In the genomic region with DNA sequence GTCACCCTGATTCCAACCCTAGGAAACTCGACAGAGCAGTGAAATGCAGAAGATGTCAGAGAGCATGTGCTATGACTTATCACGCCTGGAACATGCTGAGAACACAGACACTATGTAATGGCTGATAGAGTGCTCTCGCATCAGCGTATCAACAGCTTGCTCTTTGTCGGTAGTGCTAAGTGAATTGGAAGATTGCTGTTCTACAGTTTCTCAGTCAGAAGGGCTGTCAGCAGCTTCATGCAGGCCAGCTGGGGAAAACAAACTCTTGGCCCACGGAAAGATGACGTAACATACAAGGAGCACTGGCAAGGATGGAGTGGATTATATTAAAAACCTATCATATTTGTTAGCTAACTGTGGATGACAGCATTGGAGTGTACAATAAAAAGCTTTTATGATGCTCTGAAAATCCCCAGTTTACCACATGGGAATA, we compare ENCODE assay signal across 8 mouse cellular contexts.
DNase-seq lines count a peak whose midpoint lies in the region; ATAC-seq and TF ChIP-seq lines count a peak whose summit lies in the region.

No protein-coding gene starts in this region.

- no peaks in the 10 kb centered on the region for H3K36me3 ChIP-seq in hindbrain, postnatal 0 days (ENCODE audit: insufficient read depth, low read length)
- no peaks in the 10 kb centered on the region for H3K36me3 ChIP-seq in lung, embryonic 15.5 days

- peak; percentile 1 for DNase-seq in cerebellum, adult 8-10 months
- DNase-seq in cerebellum, adult 9-11 months, result no peak
- DNase-seq in 3T3-L1 (ENCODE audit: low read depth, low spot score), result peak; percentile 9
- peak; percentile 56 to 68 for DNase-seq in frontal cortex, postnatal 36 days (ENCODE audit: low spot score in 2 of 2)
- DNase-seq in hindbrain, postnatal 0 days (ENCODE audit: low spot score), result peak; percentile 77
- DNase-seq in right cerebral cortex, postnatal 36 days (ENCODE audit: low spot score in 2 of 2), result peak; percentile 34 to 37
- no peak for DNase-seq in T-cell, adult 2 months (ENCODE audit: low spot score)

- 28% methylated on average over 7 of the region's 7 CpGs for whole genome bisulfite sequencing in hindbrain, postnatal 0 days
- WGBS in lung, embryonic 15.5 days, result 46% methylated on average over 7 of the region's 7 CpGs

- TF ChIP-seq CTCF in hindbrain, postnatal 0 days (IDR thresholded peaks at IDR 0.05; ENCODE audit: low read depth), result no peak

- H3K9ac ChIP-seq in hindbrain, postnatal 0 days (replicated peaks; ENCODE audit: low read length), result no peak overlapping the region
- no peak overlapping the region for H3K9ac ChIP-seq in lung, embryonic 15.5 days

- no peaks in the 10 kb centered on the region for H3K4me1 ChIP-seq in hindbrain, postnatal 0 days (ENCODE audit: insufficient read depth, low read length)
- H3K4me1 ChIP-seq in lung, embryonic 15.5 days, result peaks cover 11% of the 10 kb centered on the region

- H3K27ac ChIP-seq in hindbrain, postnatal 0 days, result peak overlapping the region; percentile 46; the same call in 1 of the 2 replicates
- H3K27ac ChIP-seq in lung, embryonic 15.5 days, result no peak overlapping the region

- no peaks in the 10 kb centered on the region for H3K9me3 ChIP-seq in hindbrain, postnatal 0 days (ENCODE audit: low read length)
- no peaks in the 10 kb centered on the region for H3K9me3 ChIP-seq in lung, embryonic 15.5 days

- peak; percentile 95 for ATAC-seq in hindbrain, postnatal 0 days
- peak; percentile 81; the same call in 1 of the 2 replicates for ATAC-seq in lung, embryonic 15.5 days (ENCODE audit: borderline replicate concordance, extremely low read depth, low FRiP score, low TSS enrichment)

- peak overlapping the region; percentile 48 for H3K4me2 ChIP-seq in hindbrain, postnatal 0 days (ENCODE audit: low read depth, low read length)
- H3K4me2 ChIP-seq in lung, embryonic 15.5 days, result peak overlapping the region; percentile 44

- peak overlapping the region; percentile 10 for H3K4me3 ChIP-seq in hindbrain, postnatal 0 days (ENCODE audit: low read length)
- H3K4me3 ChIP-seq in lung, embryonic 15.5 days, result peak overlapping the region; percentile 1; the same call in 1 of the 2 replicates

- no peaks in the 10 kb centered on the region for H3K27me3 ChIP-seq in hindbrain, postnatal 0 days (ENCODE audit: insufficient read depth, low read length)
- no peaks in the 10 kb centered on the region for H3K27me3 ChIP-seq in lung, embryonic 15.5 days

Comparison
In these comparisons a context has a peak if more than half of its experiments do, and no peak if none do; other contexts are left out.
1. DNase-seq: peak in cerebellum, adult 8-10 months (single experiment), 3T3-L1 (single experiment), frontal cortex, postnatal 36 days (2 of 2), hindbrain, postnatal 0 days (single experiment) and right cerebral cortex, postnatal 36 days (2 of 2); none in cerebellum, adult 9-11 months (single experiment) and T-cell, adult 2 months (single experiment).